Mouse (Mus musculus) central nervous system, embryonic 18 days (tissue): ENCODE data around the gene Dxo. TPM values are rescaled to one million over a fixed set of nuclear protein-coding genes. Genes with fewer than 3 reads are reported as not detected.

Source experiments
- polyA plus RNA-seq: library from polyadenylated mRNA; depleted of rRNA; stranded (reverse); fragments of >200 nt; gene quantifications from 2 replicates; pipeline ENCODE4 v1.2.3, GENCODE M21; 2012; rRNA removed

Gene Dxo
- 61.1 and 67.6 TPM in 2 replicates for polyA plus RNA-seq

DNA sequence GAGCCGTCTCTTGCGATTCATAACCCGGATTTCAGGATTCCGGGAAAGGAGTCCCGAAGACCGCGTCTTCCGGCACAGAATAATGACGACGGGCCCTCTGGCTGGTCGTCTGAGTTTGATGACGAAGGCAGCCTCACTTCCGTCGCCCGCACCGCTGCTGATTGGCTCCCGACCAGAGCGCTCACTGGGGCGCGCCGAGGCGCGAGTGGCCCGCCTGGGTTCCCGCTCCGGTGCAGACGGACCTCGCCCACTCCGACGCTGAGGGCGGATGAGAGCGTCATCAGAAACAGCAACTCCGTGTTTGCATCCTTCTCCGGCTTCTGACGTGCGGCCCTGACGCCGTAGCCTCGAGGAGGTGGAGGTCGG, at the start of gene Dxo, which contains the start of gene Stk19:
TSS of gene Dxo (plus strand) at position 164 of the 366 bp plus-strand sequence.
TSS of gene Stk19 (minus strand) at position 90 of the 366 bp plus-strand sequence.

DNA sequence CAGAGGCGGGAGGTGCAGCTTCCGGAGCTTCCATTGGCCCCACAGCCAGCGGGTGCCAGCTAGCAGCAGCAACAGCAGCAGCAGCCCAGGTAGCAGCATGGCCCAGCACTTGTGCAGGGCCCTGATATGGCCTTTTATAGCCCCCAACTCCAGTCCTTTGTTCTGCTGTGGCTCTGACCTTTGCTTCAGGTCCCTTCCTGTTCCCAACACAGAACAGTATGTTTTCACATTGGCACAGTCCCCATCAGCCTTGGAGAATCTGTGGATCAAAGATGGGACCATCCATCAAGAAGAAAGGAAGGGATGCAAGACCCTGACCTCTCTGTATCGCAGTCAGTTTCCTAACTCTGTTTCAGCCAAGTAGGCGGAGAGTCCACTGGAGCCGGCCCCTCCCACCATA, 32.5 kb upstream of the Dxo start, which contains the start of gene Cyp21a1:
TSS of gene Cyp21a1 (minus strand) at position 261 of the 400 bp plus-strand sequence.

DNA sequence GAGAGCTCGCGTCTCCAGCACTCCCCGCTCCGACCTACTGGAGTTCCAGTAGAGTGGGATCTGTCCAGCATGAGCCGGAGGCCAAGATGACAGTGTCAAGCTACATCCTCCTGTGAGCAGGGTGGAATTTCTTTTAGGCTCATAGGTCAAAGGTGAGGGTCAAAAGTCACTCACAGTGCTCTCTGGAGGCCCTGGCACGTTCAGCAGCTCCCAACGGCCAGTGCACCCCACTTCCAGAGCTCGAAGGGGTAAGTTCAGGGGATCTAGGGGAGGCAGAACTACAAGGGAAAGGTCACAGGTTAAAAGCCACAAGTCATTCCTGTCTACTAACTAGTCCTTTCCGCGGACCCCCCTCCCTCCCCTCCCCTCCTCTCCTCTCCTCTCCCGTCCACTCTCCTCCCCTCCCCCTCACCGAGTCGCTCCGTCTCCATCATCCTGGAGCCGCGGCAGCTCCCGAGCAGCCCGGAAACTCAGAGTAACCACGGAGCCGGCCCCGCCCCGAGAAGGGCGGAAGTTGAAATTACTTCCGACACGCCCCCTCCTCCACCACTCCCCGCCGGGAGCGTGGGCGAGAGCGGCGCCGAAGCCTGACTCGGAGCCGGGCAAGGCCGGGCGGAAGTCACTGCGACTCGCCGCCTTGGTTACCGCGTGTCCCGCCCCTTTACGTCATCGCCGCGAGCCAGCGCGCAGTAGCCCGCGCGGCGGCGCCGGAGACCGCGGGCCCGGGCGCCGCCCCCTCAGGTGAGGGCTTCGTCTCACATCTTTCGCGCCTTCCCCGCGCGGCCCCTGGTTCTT, 13.1 kb downstream of the Dxo start, which contains the start of the genes Skiv2l and Nelfe:
TSS of gene Skiv2l (minus strand) at position 489 of the 795 bp plus-strand sequence.
TSS of gene Nelfe (plus strand) at position 670 of the 795 bp plus-strand sequence.

DNA sequence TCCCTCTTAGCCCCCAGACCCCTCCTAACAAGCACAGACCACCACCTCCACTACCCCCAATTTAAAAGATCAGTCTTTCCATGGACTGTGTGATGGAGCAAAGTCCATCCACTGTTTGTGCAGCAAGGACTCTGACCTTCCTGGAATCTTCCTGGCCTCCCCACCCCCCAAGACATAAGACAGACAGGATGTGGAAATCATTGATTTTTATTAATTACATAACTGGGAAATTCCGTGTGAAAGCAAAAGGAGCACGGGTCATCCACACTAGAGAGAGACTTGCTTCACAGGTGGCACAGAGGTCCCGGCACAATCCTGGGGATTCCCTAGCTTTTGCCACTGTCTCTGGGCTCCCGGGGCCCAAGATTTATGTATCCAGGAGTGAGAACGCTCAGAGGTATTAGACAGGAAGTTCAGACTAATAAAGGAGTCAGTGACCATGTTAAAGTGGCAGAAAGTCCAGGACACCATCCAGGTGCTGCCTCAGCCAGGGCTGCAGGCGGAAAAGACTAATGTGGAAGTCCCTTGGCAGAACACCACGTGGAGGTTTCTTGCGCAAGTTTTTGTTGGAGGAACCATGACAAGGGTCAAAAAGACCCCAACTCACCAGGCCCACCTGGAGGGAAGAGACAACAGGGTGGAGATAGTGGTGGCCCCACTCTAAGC, 25.7 kb downstream of the Dxo start, which contains the start of gene Cfb:
TSS of gene Cfb (minus strand) at position 103 of the 666 bp plus-strand sequence.

DNA sequence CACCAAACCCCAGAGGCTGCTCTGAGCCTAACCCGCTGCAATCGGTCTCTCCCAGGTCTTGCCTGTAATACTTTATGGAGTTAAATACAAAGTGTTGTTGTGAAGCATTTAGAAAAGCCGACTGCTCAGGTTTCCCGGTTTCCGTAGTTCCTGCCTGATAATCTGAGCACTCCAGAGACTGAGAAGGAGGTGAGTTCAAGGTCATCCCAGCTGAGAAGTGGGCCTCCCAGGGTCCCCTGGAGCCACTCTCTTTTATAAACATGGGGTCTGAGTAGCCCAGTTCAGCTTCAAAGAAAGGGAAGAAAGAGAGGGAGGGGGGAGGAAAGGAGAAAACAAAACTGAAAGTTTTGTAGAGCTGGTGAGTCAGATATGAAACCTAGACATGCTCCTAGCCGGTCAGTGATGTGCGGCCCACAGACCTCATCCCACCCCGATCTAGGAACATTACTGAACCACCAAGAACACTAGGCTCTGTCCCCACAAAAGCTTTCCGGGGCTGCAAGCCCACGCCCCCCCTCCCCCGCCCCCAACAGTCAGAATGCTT, 42.6 kb downstream of the Dxo start, which contains the start of gene Zbtb12:
TSS of gene Zbtb12 (plus strand) at position 148 of the 544 bp plus-strand sequence.

DNA sequence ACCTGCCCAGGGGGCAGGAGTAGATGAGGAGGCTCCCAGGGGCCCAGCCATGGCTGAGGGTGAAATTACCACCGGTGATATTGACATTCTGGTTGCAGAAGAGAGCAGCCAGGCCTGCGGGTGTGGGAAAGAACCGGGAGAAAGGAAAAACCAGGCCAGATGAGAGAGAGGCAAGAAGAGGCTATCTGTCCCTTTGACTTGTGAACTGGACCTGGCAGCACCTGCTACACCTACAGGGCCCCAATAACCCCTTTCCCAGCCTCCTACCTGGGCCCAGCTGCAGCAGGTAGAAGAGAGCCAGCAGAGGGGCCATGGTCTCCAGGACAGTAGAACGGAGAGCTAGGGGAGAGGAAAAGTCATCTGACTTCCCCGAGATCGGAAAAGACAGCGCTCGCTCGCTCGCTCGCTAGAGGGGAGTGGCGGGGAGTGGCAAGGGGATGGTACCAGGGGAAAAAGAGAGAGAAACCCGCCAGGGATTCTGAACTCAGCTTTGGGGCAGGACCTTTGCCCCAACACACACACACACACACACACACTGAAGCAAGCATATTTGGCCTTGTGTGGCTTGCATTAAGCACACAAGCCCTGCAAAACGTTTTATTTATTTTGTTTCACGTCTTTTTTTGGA, 45.0 kb downstream of the Dxo start, which contains the start of gene Gm20547:
TSS of gene Gm20547 (minus strand) at position 360 of the 628 bp plus-strand sequence.

Other genes starting within 250 kb of the Dxo start
- gene Gpsm3, start 247.2 kb upstream of the Dxo start, polyA plus RNA-seq: 1.9 and 2.2 TPM in 2 replicates
- 66.5 and 66.7 TPM in 2 replicates for gene Pbx2, start 245.8 kb upstream of the Dxo start, polyA plus RNA-seq
- gene Ager, start 239.2 kb upstream of the Dxo start, polyA plus RNA-seq: 3.8 and 4.2 TPM in 2 replicates
- gene Rnf5, start 233.3 kb upstream of the Dxo start, polyA plus RNA-seq: 199 and 200 TPM in 2 replicates
- 209 and 219 TPM in 2 replicates for gene Agpat1, start 232.8 kb upstream of the Dxo start, polyA plus RNA-seq
- gene Egfl8, start 221.0 kb upstream of the Dxo start, polyA plus RNA-seq: 5.5 and 12.4 TPM in 2 replicates
- gene Ppt2, start 208.5 kb upstream of the Dxo start, polyA plus RNA-seq: 22.4 and 24.5 TPM in 2 replicates
- gene Prrt1, start 207.5 kb upstream of the Dxo start, polyA plus RNA-seq: 66.0 and 82.7 TPM in 2 replicates
- gene Fkbpl, start 192.3 kb upstream of the Dxo start, polyA plus RNA-seq: 5.0 and 5.4 TPM in 2 replicates
- 95.0 and 101 TPM in 2 replicates for gene Atf6b, start 189.9 kb upstream of the Dxo start, polyA plus RNA-seq
- gene Tnxb, start 166.5 kb upstream of the Dxo start, polyA plus RNA-seq: 1.2 and 1.4 TPM in 2 replicates
- 0.63 and 1.0 TPM in 2 replicates for gene C4b, start 93.1 kb upstream of the Dxo start, polyA plus RNA-seq
- 0.08 TPM in 1 of 2 replicates, not detected in the other for gene Cyp21a1, start 32.5 kb upstream of the Dxo start, polyA plus RNA-seq
- gene Stk19, start 74 bp upstream of the Dxo start, polyA plus RNA-seq: 75.7 and 76.3 TPM in 2 replicates
- 89.7 and 90.9 TPM in 2 replicates for gene Skiv2l, start 13.2 kb downstream of the Dxo start, polyA plus RNA-seq
- 50.7 and 54.7 TPM in 2 replicates for gene Nelfe, start 13.4 kb downstream of the Dxo start, polyA plus RNA-seq
- 0.29 and 2.0 TPM in 2 replicates for gene Cfb, start 25.5 kb downstream of the Dxo start, polyA plus RNA-seq
- 73.3 and 74.1 TPM in 2 replicates for gene Zbtb12, start 42.5 kb downstream of the Dxo start, polyA plus RNA-seq
- gene Gm20547, start 45.0 kb downstream of the Dxo start, polyA plus RNA-seq: 0.29 TPM in 1 of 2 replicates, not detected in the other
- gene C2, start 61.2 kb downstream of the Dxo start, polyA plus RNA-seq: 2.4 and 3.2 TPM in 2 replicates
- 311 and 328 TPM in 2 replicates for gene Ehmt2, start 61.5 kb downstream of the Dxo start, polyA plus RNA-seq
- 0.04 and 0.06 TPM in 2 replicates for gene Slc44a4, start 77.4 kb downstream of the Dxo start, polyA plus RNA-seq
- gene Neu1, start 94.2 kb downstream of the Dxo start, polyA plus RNA-seq: 30.5 and 30.9 TPM in 2 replicates
- gene Hspa1b, start 122.2 kb downstream of the Dxo start, polyA plus RNA-seq: 8.8 and 9.7 TPM in 2 replicates
- gene Gm20481, start 132.9 kb downstream of the Dxo start, polyA plus RNA-seq: not detected in 2 replicates
- gene Hspa1a, start 135.1 kb downstream of the Dxo start, polyA plus RNA-seq: 13.2 and 13.5 TPM in 2 replicates
- 0.62 and 0.90 TPM in 2 replicates for gene Hspa1l, start 135.7 kb downstream of the Dxo start, polyA plus RNA-seq
- gene Lsm2, start 144.8 kb downstream of the Dxo start, polyA plus RNA-seq: 93.6 and 101 TPM in 2 replicates
- 78.1 and 85.3 TPM in 2 replicates for gene Vars, start 164.0 kb downstream of the Dxo start, polyA plus RNA-seq
- 0.48 TPM in 2 replicates for gene Vwa7, start 179.6 kb downstream of the Dxo start, polyA plus RNA-seq
- gene Sapcd1, start 191.0 kb downstream of the Dxo start, polyA plus RNA-seq: 2.1 and 2.3 TPM in 2 replicates
- 2.7 and 3.0 TPM in 2 replicates for gene Msh5, start 209.7 kb downstream of the Dxo start, polyA plus RNA-seq
- gene Clic1, start 212.9 kb downstream of the Dxo start, polyA plus RNA-seq: 45.7 and 47.6 TPM in 2 replicates
- 243 and 254 TPM in 2 replicates for gene Ddah2, start 222.0 kb downstream of the Dxo start, polyA plus RNA-seq
- gene Ly6g6c, start 228.4 kb downstream of the Dxo start, polyA plus RNA-seq: 2.1 TPM in 1 of 2 replicates, not detected in the other
- 0.03 and 0.10 TPM in 2 replicates for gene Mpig6b, start 229.2 kb downstream of the Dxo start, polyA plus RNA-seq
- gene Ly6g6e, start 239.9 kb downstream of the Dxo start, polyA plus RNA-seq: 6.6 and 10.1 TPM in 2 replicates
- gene Ly6g6d, start 241.0 kb downstream of the Dxo start, polyA plus RNA-seq: 1.3 and 1.6 TPM in 2 replicates
- gene Ly6g6f, start 248.6 kb downstream of the Dxo start, polyA plus RNA-seq: 0.09 and 0.19 TPM in 2 replicates